Mouse (Mus musculus): ENCODE measurements around the gene D8Ertd738e.

GRCm38 (mm10) chr8:84256458-84256821 lies 6.9 kb upstream of the D8Ertd738e start:
- TF ChIP-seq CTCF (IDR thresholded peaks at IDR 0.05; ENCODE audit: borderline replicate concordance, control insufficient read depth, extremely low read depth, insufficient read depth, low read length, poor library complexity) (no peak), POLR2A (IDR thresholded peaks at IDR 0.05; ENCODE audit: control insufficient read depth, extremely low read depth, insufficient read depth, low read length, poor library complexity) (no peak)
